Mouse (Mus musculus) E14TG2a.4 (cell line): Measurements from ENCODE around the gene Ubb.
A peak's percentile ranks its signal among the peaks of the same experiment; 100 is the strongest.

Experiments used
- CTCF ChIP-seq: conservative IDR thresholded peaks from 2 replicates; pipeline ENCODE4 v1.5.1; 2014; ENCODE audit warnings: low read length
- NANOG ChIP-seq: IDR thresholded peaks from 2 replicates; pipeline ENCODE4 v1.6.1; 2014; ENCODE audit warnings: borderline replicate concordance, low read length, mixed read lengths

- TF ChIP-seq CTCF (0 out of 2 replicates have a peak, but pooled peaks have one; percentile 3), NANOG (peak; percentile 28; the same call in 1 of the 2 replicates)
Observed at GRCm38 (mm10) chr11:62511444-62512202, 39.3 kb upstream of the Ubb start.
